Mouse (Mus musculus) stomach, postnatal 0 days (tissue): ENCODE measurements at regions not wholly inside any gene's neighbourhood (a gene's known extent, or its start where the extent isn't known, plus 50 kb on each side); places are given as distances from the start of the nearest gene placed in this dataset.
A peak's percentile ranks its signal among the peaks of the same experiment; 100 is the strongest.
"Not testable (repeated sequence)": the region's sequence is repeated elsewhere in the genome, so short reads cannot be mapped to it uniquely, and the experiment has no call there.

ENCODE experiments used
- ATAC-seq: fragments of 200-750 bp; cut with Nextera tagmentation; 2 replicates; pipeline ENCODE4 v1.8.0; 2017; ENCODE audit not compliant: low FRiP score, low TSS enrichment
- DNase-seq: peaks from one replicate; pipeline ENCODE4 v3.0.0-alpha.2; 2016; ENCODE audit warnings: low spot score
- H3K27ac ChIP-seq: fragments of 300-500 bp; sonication (generic); replicated peaks from 2 replicates; pipeline ENCODE4 v1.5.1; 2014; ENCODE audit warnings: mild to moderate bottlenecking, control low read depth
- H3K27me3 ChIP-seq: fragments of 300-500 bp; sonication (generic); 2 replicates; pipeline ENCODE4 v1.6.1; 2014; ENCODE audit warnings: low read length; ENCODE audit not compliant: control insufficient read depth, insufficient read depth
- H3K36me3 ChIP-seq: fragments of 300-500 bp; sonication (generic); 2 replicates; pipeline ENCODE4 v1.6.1; 2014; ENCODE audit warnings: low read length, mixed read lengths; ENCODE audit not compliant: control insufficient read depth, insufficient read depth
- H3K4me1 ChIP-seq: fragments of 300-500 bp; sonication (generic); replicated peaks from 2 replicates; pipeline ENCODE4 v1.6.1; 2014; ENCODE audit warnings: antibody characterized with exemption; ENCODE audit not compliant: control insufficient read depth, insufficient read depth
- H3K4me2 ChIP-seq: fragments of 300-500 bp; sonication (generic); replicated peaks from 2 replicates; pipeline ENCODE4 v1.6.1; 2014; ENCODE audit warnings: low read depth, mild to moderate bottlenecking, control low read depth, moderate library complexity
- H3K4me3 ChIP-seq: fragments of 300-500 bp; sonication (generic); 2 replicates; pipeline ENCODE4 v1.5.1; 2014; ENCODE audit warnings: low read depth, low read length, control low read depth
- H3K9ac ChIP-seq: fragments of 300-500 bp; sonication (generic); 2 replicates; pipeline ENCODE4 v1.6.1; 2014; ENCODE audit warnings: mild to moderate bottlenecking, low read length, control low read depth, mixed read lengths
- H3K9me3 ChIP-seq: fragments of 300-500 bp; sonication (generic); 2 replicates; pipeline ENCODE4 v1.6.1; 2016; ENCODE audit warnings: low read length; ENCODE audit not compliant: control insufficient read depth
- CTCF ChIP-seq: IDR thresholded peaks from 2 replicates; pipeline ENCODE4 v1.5.1; 2016; ENCODE audit warnings: antibody characterized with exemption, low read depth, mild to moderate bottlenecking, moderate library complexity
- EP300 ChIP-seq: optimal IDR thresholded peaks from 2 replicates; pipeline ENCODE3; 2016; ENCODE audit warnings: antibody characterized with exemption
- whole genome bisulfite sequencing: fragments of 180-500 bp; shearing (Covaris S2); extraction: QIAGEN DNeasy Blood & Tissue Kit; methylation state at CpG from one replicate; pipeline ENCODE4 v1.1.7; 2014; 5-methylcytosine and 5-hydroxymethylcytosine counted together

DNA sequence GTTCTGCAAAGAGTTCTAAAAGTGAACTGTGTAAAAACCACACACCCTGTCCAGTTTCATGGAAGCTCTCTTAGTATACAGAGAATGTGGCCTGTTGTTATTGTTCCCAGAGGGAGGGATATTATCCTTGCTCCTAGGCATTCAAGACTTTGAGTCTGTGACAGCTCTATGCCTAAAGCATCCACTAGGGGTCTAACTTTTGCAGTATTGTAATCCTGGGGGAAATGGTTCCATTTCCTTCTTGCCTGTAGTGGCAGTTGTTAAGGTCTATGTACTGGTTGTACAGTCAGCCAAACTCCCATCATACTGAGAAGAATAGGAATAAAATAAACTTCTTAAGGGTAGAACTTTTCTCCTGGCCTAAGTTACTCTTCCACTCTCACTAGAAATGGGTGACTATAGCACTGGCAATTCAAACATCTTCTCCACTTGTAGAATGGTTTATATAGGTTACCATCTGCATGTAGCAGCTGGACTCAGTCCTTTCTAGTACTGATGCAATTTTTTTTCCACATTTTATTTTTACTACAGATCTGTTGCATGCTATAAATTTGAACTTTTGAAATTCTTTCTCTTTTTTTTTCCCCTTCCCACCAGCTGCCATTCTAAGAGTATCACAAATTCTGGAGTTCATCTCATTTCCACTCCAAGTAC, 51.4 kb upstream of the Dpt start:
- DNase-seq = no peak
- TF ChIP-seq CTCF (peak; percentile 73), EP300 (no peak)
- no peak overlapping the region for H3K4me3 ChIP-seq
- H3K27me3 ChIP-seq = no peaks in the 10 kb centered on the region
- H3K27ac ChIP-seq = no peak overlapping the region
- H3K9me3 ChIP-seq = no peaks in the 10 kb centered on the region
- no peak overlapping the region for H3K4me2 ChIP-seq
- H3K4me1 ChIP-seq = no peaks in the 10 kb centered on the region
- H3K36me3 ChIP-seq = no peaks in the 10 kb centered on the region
- no peak overlapping the region for H3K9ac ChIP-seq
- no peak for ATAC-seq

DNA sequence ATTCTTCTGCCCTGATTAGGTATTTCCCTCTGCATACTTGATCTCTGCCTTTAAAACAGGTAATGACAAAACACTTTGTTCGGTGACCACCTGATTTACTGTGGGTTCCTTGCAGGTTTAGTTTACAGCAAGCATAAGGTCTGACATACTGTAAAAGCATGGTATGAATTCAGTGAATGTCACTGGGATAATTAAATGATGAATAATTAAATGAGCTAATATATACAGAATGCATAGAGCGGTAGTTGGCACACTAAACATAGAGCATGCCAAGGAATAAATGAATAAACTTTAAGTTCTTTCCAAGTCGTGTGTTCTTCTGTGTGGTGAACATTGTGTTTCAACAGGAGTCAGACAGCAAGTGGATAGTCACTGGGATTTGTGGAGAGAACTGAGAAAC, 51.9 kb upstream of the Dpt start:
- Histone ChIP-seq H3K4me2 (no peak overlapping the region), H3K9me3 (no peaks in the 10 kb centered on the region), H3K4me1 (no peaks in the 10 kb centered on the region), H3K27me3 (no peaks in the 10 kb centered on the region), H3K9ac (no peak overlapping the region), H3K27ac (no peak overlapping the region), H3K36me3 (no peaks in the 10 kb centered on the region), H3K4me3 (no peak overlapping the region)
- no peak for TF ChIP-seq EP300
- no peak for TF ChIP-seq CTCF
- ATAC-seq (no peak), DNase-seq (no peak)
- 56% methylated on average over 3 of the region's 3 CpGs for WGBS

DNA sequence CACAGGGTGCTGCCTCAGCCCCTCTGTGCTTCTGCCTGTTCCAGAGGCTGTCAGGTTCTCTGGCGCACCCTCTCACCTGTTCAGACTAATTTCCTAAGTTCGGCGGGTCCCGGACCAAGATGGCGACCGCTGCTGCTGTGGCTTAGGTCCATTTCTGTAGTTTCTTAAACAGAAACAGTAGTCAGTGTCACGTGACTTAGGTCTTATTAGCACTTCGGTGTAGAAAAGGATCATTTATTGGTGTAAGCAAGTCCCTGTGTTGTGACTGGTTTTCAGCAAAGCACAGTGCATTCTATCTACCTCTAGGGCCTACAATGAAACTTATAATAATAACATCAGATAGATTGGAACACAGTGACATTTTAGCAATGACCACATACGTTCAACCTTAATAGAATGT, 53.5 kb upstream of the Dpt start:
- not testable (repeated sequence) for H3K4me1 ChIP-seq, H3K9ac ChIP-seq, H3K36me3 ChIP-seq, H3K4me2 ChIP-seq, DNase-seq, H3K4me3 ChIP-seq, H3K27me3 ChIP-seq, H3K9me3 ChIP-seq, H3K27ac ChIP-seq, ATAC-seq
- WGBS = 96% methylated on average over 8 of the region's 9 CpGs

DNA sequence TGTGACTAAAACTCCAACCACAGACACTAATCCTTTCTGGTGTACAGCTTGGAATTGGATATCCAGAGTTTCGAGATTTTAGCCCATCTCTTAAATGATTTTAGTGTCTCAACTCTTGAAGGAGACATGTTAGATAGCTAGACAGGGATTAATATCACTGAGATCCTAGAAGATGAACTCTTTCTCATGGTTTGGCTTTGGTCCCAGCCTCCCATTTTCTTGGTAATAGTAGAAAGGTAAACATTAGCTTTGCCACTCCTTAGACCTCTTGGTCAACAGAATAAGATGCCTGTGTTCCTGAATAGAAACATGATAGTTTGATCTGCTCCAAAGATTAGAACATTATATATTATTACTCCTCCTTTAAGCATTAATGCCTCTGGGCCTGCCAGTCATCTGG, 60.8 kb upstream of the Dpt start:
- Histone ChIP-seq H3K4me1 (no peaks in the 10 kb centered on the region), H3K9ac (no peak overlapping the region), H3K36me3 (no peaks in the 10 kb centered on the region), H3K27me3 (no peaks in the 10 kb centered on the region), H3K4me2 (no peak overlapping the region), H3K9me3 (no peaks in the 10 kb centered on the region), H3K4me3 (no peak overlapping the region), H3K27ac (no peak overlapping the region)
- no peak for TF ChIP-seq EP300
- TF ChIP-seq CTCF = no peak
- ATAC-seq (no peak), DNase-seq (no peak)
- 43% methylated on average over 1 of the region's 1 CpGs for WGBS

DNA sequence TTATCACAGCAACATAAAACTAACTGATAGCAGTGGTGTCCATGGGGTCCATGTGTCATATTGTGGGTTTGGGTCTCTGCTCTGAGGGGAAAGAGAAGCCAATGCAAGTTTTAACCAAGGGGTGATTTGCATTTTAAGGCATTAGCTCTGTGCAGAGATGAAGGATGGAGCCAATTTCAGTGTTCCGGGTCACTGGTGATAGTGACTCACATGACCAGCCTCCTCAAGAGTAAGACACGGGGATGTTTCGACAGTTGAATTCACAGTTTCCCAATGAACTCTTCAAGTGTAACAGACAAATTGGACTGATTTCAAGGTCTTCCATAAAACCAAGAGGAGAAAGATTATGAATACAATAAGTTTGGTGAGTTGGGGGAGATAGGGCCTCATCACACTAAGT, 62.7 kb upstream of the Dpt start:
- Histone ChIP-seq H3K4me2 (no peak overlapping the region), H3K9me3 (no peaks in the 10 kb centered on the region), H3K36me3 (no peaks in the 10 kb centered on the region), H3K27ac (no peak overlapping the region), H3K27me3 (no peaks in the 10 kb centered on the region), H3K4me3 (no peak overlapping the region), H3K4me1 (no peaks in the 10 kb centered on the region), H3K9ac (no peak overlapping the region)
- TF ChIP-seq CTCF (no peak), EP300 (no peak)
- 82% methylated on average over 3 of the region's 3 CpGs for WGBS
- no peak for DNase-seq
- no peak for ATAC-seq

- no peak overlapping the region for H3K4me2 ChIP-seq
- no peaks in the 10 kb centered on the region for H3K9me3 ChIP-seq
- TF ChIP-seq CTCF = no peak
- TF ChIP-seq EP300 = no peak
- DNase-seq (no peak), ATAC-seq (no peak)
- no peak overlapping the region for H3K27ac ChIP-seq
- H3K27me3 ChIP-seq = no peaks in the 10 kb centered on the region
- 9% methylated on average over 1 of the region's 1 CpGs for WGBS
- H3K9ac ChIP-seq = no peak overlapping the region
- no peaks in the 10 kb centered on the region for H3K36me3 ChIP-seq
- H3K4me1 ChIP-seq = no peaks in the 10 kb centered on the region
- no peak overlapping the region for H3K4me3 ChIP-seq
Observed at GRCm38 (mm10) chr1:164722054-164722453, 74.4 kb upstream of the Dpt start.
